In genomic region chr10:60815059-60815458, GRCm38 (mm10) we compare ENCODE assay signal across 11 mouse cellular contexts. TPM values are rescaled to one million over a fixed set of nuclear protein-coding genes. Genes with fewer than 3 reads are reported as not detected.
DNase-seq lines count a peak whose midpoint lies in the region; ATAC-seq and TF ChIP-seq lines count a peak whose summit lies in the region.
"Had no signal": no experiment of that assay in that cellular context is flagged by ENCODE, and none has a peak within 500 bp of the region (broad histone marks: within the 10 kb centered on the region; RNA-seq: fewer than 3 reads in every experiment).

No protein-coding gene starts in this region.

- no peak for DNase-seq in kidney, adult 11 months
- no peak for DNase-seq in limb, embryonic 11.5 days (ENCODE audit: low spot score)
- no peak for DNase-seq in ovary, postnatal 36 days (ENCODE audit: low spot score)
- DNase-seq: kidney, adult 9 months; thymus, adult 18-20 months had no signal

- no peak overlapping the region for H3K4me3 ChIP-seq in forebrain, embryonic 12.5 days (replicated peaks)
- H3K4me3 ChIP-seq in forebrain, embryonic 16.5 days (replicated peaks; ENCODE audit: low read length) = no peak overlapping the region
- no peak overlapping the region for H3K4me3 ChIP-seq in kidney, embryonic 15.5 days (replicated peaks)
- H3K4me3 ChIP-seq in ES-Bruce4 (ENCODE audit: low read depth, low read length) = no peak overlapping the region
- H3K4me3 ChIP-seq in limb, embryonic 11.5 days (ENCODE audit: low read depth, low read length) = no peak overlapping the region
- H3K4me3 ChIP-seq: liver, embryonic 15.5 days had no signal

- H3K4me2 ChIP-seq in forebrain, embryonic 12.5 days = no peak overlapping the region
- no peak overlapping the region for H3K4me2 ChIP-seq in forebrain, embryonic 16.5 days (ENCODE audit: low read length)
- H3K4me2 ChIP-seq in kidney, embryonic 15.5 days = peak overlapping the region; percentile 35; the same call in 1 of the 2 replicates
- peak overlapping the region; percentile 21 for H3K4me2 ChIP-seq in limb, embryonic 11.5 days (ENCODE audit: low read depth, severe bottlenecking)
- H3K4me2 ChIP-seq: liver, embryonic 15.5 days had no signal

- peaks cover 25% of the 10 kb centered on the region for H3K27me3 ChIP-seq in forebrain, embryonic 12.5 days
- peaks cover 6% of the 10 kb centered on the region; the same call in 1 of the 2 replicates for H3K27me3 ChIP-seq in forebrain, embryonic 16.5 days (replicated peaks; ENCODE audit: control insufficient read depth, insufficient read depth, low read length)
- H3K27me3 ChIP-seq in kidney, embryonic 15.5 days = 0 out of 2 replicates have a peak, but pooled peaks cover 3% of the 10 kb centered on the region
- no peaks in the 10 kb centered on the region for H3K27me3 ChIP-seq in ES-Bruce4 (ENCODE audit: control insufficient read depth, insufficient read depth, low read length, poor library complexity, severe bottlenecking)
- H3K27me3 ChIP-seq in limb, embryonic 11.5 days (ENCODE audit: control insufficient read depth, insufficient read depth, low read length) = no peaks in the 10 kb centered on the region

- no peak for TF ChIP-seq EP300 in ES-Bruce4 (IDR thresholded peaks at IDR 0.05; ENCODE audit: insufficient read depth, low read depth, low read length)

- no peaks in the 10 kb centered on the region for H3K9me3 ChIP-seq in forebrain, embryonic 12.5 days
- no peaks in the 10 kb centered on the region for H3K9me3 ChIP-seq in forebrain, embryonic 16.5 days (ENCODE audit: control insufficient read depth, low read length)
- H3K9me3 ChIP-seq in kidney, embryonic 15.5 days (replicated peaks) = no peaks in the 10 kb centered on the region
- H3K9me3 ChIP-seq in ES-Bruce4 (replicated peaks; ENCODE audit: control insufficient read depth, insufficient read depth, low read length, poor library complexity, severe bottlenecking) = no peaks in the 10 kb centered on the region
- no peaks in the 10 kb centered on the region for H3K9me3 ChIP-seq in limb, embryonic 11.5 days (ENCODE audit: control insufficient read depth, low read length)
- H3K9me3 ChIP-seq: liver, embryonic 15.5 days had no signal

- H3K9ac ChIP-seq in forebrain, embryonic 12.5 days = no peak overlapping the region
- H3K9ac ChIP-seq in forebrain, embryonic 16.5 days (replicated peaks; ENCODE audit: low read depth, low read length) = no peak overlapping the region
- no peak overlapping the region for H3K9ac ChIP-seq in kidney, embryonic 15.5 days
- H3K9ac ChIP-seq in ES-Bruce4 (ENCODE audit: low read depth, poor library complexity, severe bottlenecking) = peak overlapping the region; percentile 21; the same call in 1 of the 2 replicates
- peak overlapping the region; percentile 27; the same call in 1 of the 2 replicates for H3K9ac ChIP-seq in limb, embryonic 11.5 days (ENCODE audit: low read length)
- H3K9ac ChIP-seq: liver, embryonic 15.5 days had no signal

- H3K27ac ChIP-seq in forebrain, embryonic 12.5 days = peak overlapping the region; percentile 57; the same call in 1 of the 2 replicates
- no peak overlapping the region for H3K27ac ChIP-seq in forebrain, embryonic 16.5 days (ENCODE audit: low read length)
- H3K27ac ChIP-seq in kidney, embryonic 15.5 days = peak overlapping the region; percentile 92
- H3K27ac ChIP-seq in ES-Bruce4 (ENCODE audit: insufficient read depth, low read length) = peak overlapping the region; percentile 70
- H3K27ac ChIP-seq in limb, embryonic 11.5 days (replicated peaks; ENCODE audit: low read depth, low read length) = peak overlapping the region; percentile 93
- H3K27ac ChIP-seq: liver, embryonic 15.5 days had no signal

- peaks cover 64% of the 10 kb centered on the region for H3K4me1 ChIP-seq in forebrain, embryonic 12.5 days
- peaks cover 18% of the 10 kb centered on the region for H3K4me1 ChIP-seq in forebrain, embryonic 16.5 days (replicated peaks; ENCODE audit: control insufficient read depth, insufficient read depth, low read length)
- peaks cover 97% of the 10 kb centered on the region for H3K4me1 ChIP-seq in kidney, embryonic 15.5 days
- peaks cover 22% of the 10 kb centered on the region for H3K4me1 ChIP-seq in ES-Bruce4 (ENCODE audit: control insufficient read depth, insufficient read depth, low read length)
- H3K4me1 ChIP-seq in limb, embryonic 11.5 days (ENCODE audit: control insufficient read depth, insufficient read depth, low read length) = peaks cover 80% of the 10 kb centered on the region
- H3K4me1 ChIP-seq: liver, embryonic 15.5 days had no signal

- TF ChIP-seq CTCF in ES-Bruce4 (IDR thresholded peaks at IDR 0.05; ENCODE audit: low read depth, low read length) = no peak

- no peak for ATAC-seq in forebrain, embryonic 12.5 days (ENCODE audit: low FRiP score)
- ATAC-seq in forebrain, embryonic 16.5 days = no peak
- ATAC-seq in kidney, embryonic 15.5 days (replicated peaks; ENCODE audit: low FRiP score) = no peak
- no peak for ATAC-seq in limb, embryonic 11.5 days (ENCODE audit: insufficient number of reproducible peaks, low FRiP score, low TSS enrichment, low read depth)
- ATAC-seq in granulocyte monocyte progenitor cell, adult 5-6 weeks (replicated peaks; ENCODE audit: poor library complexity, severe bottlenecking) = no peak

- no peak for TF ChIP-seq POLR2A in ES-Bruce4 (IDR thresholded peaks at IDR 0.05; ENCODE audit: insufficient read depth, low read length)

- 26% methylated on average over 6 of the region's 6 CpGs for WGBS in forebrain, embryonic 12.5 days
- WGBS in forebrain, embryonic 16.5 days = 30% methylated on average over 5 of the region's 6 CpGs
- 27% methylated on average over 6 of the region's 6 CpGs for WGBS in kidney, embryonic 15.5 days
- WGBS in limb, embryonic 11.5 days = 10% methylated on average over 6 of the region's 6 CpGs

- H3K36me3 ChIP-seq in forebrain, embryonic 12.5 days (replicated peaks) = no peaks in the 10 kb centered on the region
- H3K36me3 ChIP-seq in forebrain, embryonic 16.5 days (ENCODE audit: control insufficient read depth, insufficient read depth) = no peaks in the 10 kb centered on the region
- no peaks in the 10 kb centered on the region for H3K36me3 ChIP-seq in kidney, embryonic 15.5 days
- H3K36me3 ChIP-seq in ES-Bruce4 (ENCODE audit: control insufficient read depth, insufficient read depth, low read length, poor library complexity, severe bottlenecking) = no peaks in the 10 kb centered on the region
- no peaks in the 10 kb centered on the region for H3K36me3 ChIP-seq in limb, embryonic 11.5 days (ENCODE audit: control insufficient read depth, insufficient read depth, low read length)
- H3K36me3 ChIP-seq: liver, embryonic 15.5 days had no signal

RNA-seq across cellular contexts. Expression of gene Unc5b, which starts 16.3 kb away (rescaled TPM):
- 3.6 and 4.7 TPM in 2 replicates for polyA plus RNA-seq in forebrain, embryonic 12.5 days (2016; fragmentation: Nextera tagmentation; extraction: Ambion mirVana)
- polyA plus RNA-seq in forebrain, embryonic 16.5 days (2015; fragmentation: Nextera tagmentation; extraction: Ambion mirVana) = 2.2 and 2.6 TPM in 2 replicates
- 9.2 and 10.0 TPM in 2 replicates for polyA plus RNA-seq in kidney, embryonic 15.5 days (2015; fragmentation: Nextera tagmentation; extraction: Ambion mirVana)
- 36.7 and 43.2 TPM in 2 replicates for polyA plus RNA-seq in ES-Bruce4 (2011; ENCODE audit: insufficient read depth, insufficient read length, low read depth, missing spikeins)
- 10.2 and 10.6 TPM in 2 replicates for polyA plus RNA-seq in limb, embryonic 11.5 days (2014; fragmentation: Nextera tagmentation; extraction: Ambion mirVana)
- not detected in 2 replicates for total RNA-seq in granulocyte monocyte progenitor cell, adult 5-6 weeks (2014; fragmentation: Nextera tagmentation)
- total RNA-seq in granulocyte monocyte progenitor cell, adult 5-6 weeks (2017) = not detected in 2 replicates

Comparison
In these comparisons a context has a peak if more than half of its experiments do, and no peak if none do; other contexts are left out.
1. H3K4me2 ChIP-seq: peak in kidney, embryonic 15.5 days (single experiment) and limb, embryonic 11.5 days (single experiment); none in forebrain, embryonic 12.5 days (single experiment) and forebrain, embryonic 16.5 days (single experiment).
2. H3K9ac ChIP-seq: peak in ES-Bruce4 (single experiment) and limb, embryonic 11.5 days (single experiment); none in forebrain, embryonic 12.5 days (single experiment), forebrain, embryonic 16.5 days (single experiment) and kidney, embryonic 15.5 days (single experiment).